Mouse (Mus musculus) G1E (cell line): ENCODE results near the gene Rab3b.

ENCODE experiments used
- CTCF ChIP-seq: IDR thresholded peaks from 2 replicates; pipeline ENCODE4 v1.5.1; 2012; ENCODE audit warnings: low read depth, low read length, inconsistent platforms, mixed read lengths
- GATA1 ChIP-seq: IDR thresholded peaks from 2 replicates; pipeline ENCODE4 v1.6.1; 2012; ENCODE audit warnings: borderline replicate concordance, low read length, inconsistent platforms, mixed read lengths

- TF ChIP-seq CTCF, result no peak
- no peak for TF ChIP-seq GATA1
These were observed 45.1 kb upstream of the Rab3b start for GRCm38 (mm10) chr4:108833828-108834114.
